Mouse (Mus musculus) heart, adult 9 months (tissue): ENCODE measurements around the gene Atat1.

Experiments
- DNase-seq, 2 experiments: peaks; one replicate each; pipeline ENCODE4 v3.0.0; 2022; ENCODE audit warnings: low spot score in 2 of 2

Atat1 gene

DNA sequence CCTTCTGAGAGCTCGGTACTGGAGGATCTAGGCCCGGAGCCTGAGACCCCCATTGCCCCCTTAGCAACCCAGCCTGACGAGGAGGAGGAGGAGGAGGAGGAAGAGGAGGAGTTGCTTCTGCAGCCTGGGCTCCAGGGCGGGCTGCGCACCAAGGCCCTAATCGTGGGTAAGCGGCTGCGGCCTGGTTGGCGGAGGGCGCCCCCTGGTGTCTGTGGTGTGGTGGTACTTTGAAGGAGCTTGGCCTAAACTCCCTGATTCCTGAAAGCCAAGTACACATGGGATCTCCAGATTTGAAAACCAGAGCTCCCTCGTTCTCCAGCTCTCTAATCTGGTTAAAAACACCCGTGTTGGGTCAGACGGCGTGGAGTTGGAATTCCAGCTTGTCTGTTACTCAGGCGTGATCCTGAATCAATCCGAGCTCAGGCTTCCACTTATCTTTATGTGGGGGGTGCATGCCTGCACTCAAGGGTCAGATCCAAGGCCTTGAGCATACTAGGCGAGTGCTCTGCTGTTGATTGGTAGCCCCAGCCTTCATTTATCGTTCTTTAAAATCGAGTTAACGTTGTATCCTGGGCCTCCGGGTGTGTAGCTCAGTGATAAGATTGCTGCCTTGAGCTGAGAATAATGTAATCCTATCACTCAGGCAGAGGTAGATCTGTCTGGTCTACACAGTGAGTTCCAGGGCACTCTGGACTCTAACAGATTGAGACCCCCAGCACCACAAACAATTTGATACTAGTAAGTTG is 35.9 kb downstream of the Atat1 start:
- peak; percentile 76 to 86 for DNase-seq

DNA sequence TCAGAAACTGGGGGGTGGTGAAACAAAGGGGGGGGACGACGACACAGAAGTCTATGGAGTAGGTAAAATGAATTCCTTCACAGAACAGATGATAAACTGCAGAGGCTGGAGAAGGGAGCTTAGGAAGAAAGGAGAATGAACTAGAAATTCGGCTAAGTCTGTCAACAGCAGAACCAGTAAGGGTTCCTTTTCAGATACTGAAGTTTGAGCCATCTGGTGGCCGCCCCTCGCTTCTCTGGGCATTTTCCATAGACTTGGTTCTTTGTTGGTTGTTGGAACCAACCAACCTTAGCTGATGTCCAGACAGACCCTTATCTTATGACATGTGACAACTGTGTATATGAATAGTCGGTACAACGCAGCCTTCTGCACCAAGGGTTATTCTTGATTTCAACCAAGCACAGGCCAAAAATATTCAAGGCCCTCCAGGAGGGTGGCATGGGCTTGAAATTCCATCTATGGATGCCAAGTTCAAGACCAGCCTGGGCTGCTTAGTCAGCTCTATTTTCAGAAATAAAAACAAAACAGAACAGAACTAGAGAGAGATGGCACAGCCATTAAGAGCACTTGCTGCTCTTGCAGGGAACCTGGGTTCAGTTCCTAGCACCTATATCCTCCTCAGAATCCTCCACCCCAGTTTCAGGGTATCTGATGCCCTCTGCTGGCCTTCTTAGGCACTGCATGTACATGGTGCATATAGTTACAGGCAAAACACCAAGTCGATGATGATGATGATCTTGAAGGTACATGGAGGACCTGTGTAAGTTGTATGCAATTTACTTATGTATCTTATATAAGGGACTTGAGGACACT is 38.8 kb downstream of the Atat1 start:
- DNase-seq: no peak

DNA sequence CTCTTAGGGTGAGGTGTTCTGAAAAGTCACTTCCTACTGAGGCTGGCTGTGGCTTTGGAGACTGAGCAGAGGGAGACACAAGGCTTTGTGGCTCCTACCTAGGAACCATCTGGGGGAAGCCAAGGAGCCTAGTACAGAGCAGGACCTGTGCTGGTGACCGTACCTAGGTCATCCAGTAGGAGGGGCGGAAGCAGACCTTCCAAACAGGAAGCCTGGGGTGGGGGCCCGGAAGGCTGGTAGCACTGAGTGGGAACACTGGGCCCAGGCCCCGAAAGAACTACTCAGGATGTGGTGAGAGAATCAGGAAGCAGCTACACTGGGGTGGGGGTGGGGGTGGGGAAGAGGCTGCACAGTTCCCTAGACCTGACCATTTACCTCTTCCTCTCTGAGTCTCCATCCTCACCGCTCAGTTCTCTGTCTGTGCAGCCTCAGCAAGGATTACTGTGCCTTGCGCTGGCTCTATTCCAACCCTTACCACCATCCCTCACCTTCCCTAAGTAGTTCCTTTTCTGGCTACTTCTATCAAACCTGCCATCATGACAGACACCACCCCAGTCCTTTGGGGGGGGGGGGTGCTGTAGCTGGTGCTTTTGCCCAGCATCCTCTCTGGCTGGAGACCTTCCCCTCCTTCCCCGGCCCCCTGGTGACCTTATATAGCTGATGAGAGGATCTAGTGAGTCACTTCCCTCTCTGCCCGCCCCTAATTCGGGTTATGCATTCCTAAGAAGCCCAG is 39.6 kb downstream of the Atat1 start:
- peak; percentile 82 to 91 for DNase-seq

DNA sequence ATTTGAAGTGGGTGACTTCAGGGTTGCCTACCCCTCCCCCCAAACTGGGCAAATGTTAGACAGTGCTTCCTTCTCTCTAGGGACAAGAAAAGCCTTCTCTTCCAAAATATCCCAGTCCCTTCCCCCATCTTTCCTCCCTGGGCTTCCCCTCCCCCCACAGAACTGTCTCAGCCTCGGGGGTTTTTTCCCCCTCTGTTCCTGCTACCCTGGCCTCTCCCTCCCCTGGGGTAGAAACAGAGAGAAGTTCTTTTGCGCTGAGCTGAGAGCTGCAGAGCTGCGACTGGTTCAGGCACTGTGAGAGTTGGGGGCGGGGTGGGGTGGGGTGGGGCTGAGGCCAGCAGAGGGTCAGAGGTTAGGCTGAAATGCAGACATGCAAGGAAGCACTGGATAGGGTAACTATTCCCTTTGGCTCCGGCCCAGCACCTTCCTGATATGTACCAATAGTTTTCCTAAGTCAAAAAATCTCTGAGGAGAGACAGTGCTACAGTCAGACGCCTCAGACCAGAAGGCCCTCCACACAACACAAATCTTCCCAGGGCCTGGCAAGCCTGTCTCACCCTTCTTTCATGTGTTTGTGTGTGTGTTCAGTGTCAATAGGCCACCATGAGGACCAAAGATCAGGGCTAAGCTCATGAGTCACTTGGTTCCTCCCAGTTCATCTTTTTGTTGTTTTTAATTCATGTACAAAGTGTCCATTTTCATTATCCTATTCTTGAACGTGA is 40.4 kb downstream of the Atat1 start:
- peak; percentile 57 to 67 for DNase-seq

DNA sequence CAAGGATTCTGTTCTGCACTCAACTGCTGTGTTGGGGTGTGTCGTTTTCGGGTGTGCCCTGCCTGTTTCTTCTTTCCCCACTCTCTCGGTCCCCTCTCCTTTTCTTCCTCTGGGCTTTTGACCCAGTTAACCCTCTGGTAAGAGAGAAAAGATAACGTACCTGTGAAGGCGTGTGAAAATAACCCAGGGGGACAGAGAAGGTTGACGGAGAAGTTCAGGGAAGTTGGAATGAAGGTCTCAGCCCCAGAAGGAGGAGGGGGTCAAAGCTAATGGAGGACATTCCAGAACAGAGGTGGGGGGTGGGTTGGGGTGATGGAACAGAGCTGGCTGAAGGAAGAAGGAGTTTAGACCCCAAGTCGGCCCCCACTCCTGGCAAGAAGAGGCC is 40.9 kb downstream of the Atat1 start:
- DNase-seq: no peak

DNA sequence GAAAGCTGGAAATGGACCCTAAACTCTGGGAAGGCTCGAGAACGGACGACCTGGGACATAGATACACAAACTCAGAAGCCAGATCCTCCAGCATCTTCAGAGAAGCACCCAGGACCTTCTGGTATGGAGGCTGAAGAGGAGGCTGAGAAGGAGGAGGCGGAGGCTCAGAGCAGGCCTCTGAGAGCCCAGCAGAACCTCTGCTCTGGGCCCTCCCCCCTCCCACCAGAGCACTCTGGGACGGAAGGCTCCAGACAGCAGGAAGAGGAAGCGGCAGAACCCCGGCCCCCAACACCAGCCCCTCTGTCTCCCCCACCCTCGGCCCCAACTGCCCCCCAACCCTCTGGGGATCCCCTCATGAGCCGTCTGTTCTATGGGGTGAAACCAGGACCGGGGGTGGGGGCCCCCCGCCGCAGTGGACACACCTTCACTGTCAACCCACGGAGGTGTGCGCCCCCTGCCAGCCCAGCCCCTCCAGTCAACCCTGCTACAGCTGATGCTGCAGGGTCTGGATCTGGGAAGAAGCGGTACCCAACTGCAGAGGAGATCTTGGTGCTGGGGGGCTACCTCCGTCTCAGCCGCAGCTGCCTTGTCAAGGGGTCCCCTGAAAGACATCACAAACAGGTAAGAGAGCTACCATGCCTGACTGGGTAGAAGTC is 41.6 kb downstream of the Atat1 start:
- DNase-seq: peak; percentile 35 to 62

DNA sequence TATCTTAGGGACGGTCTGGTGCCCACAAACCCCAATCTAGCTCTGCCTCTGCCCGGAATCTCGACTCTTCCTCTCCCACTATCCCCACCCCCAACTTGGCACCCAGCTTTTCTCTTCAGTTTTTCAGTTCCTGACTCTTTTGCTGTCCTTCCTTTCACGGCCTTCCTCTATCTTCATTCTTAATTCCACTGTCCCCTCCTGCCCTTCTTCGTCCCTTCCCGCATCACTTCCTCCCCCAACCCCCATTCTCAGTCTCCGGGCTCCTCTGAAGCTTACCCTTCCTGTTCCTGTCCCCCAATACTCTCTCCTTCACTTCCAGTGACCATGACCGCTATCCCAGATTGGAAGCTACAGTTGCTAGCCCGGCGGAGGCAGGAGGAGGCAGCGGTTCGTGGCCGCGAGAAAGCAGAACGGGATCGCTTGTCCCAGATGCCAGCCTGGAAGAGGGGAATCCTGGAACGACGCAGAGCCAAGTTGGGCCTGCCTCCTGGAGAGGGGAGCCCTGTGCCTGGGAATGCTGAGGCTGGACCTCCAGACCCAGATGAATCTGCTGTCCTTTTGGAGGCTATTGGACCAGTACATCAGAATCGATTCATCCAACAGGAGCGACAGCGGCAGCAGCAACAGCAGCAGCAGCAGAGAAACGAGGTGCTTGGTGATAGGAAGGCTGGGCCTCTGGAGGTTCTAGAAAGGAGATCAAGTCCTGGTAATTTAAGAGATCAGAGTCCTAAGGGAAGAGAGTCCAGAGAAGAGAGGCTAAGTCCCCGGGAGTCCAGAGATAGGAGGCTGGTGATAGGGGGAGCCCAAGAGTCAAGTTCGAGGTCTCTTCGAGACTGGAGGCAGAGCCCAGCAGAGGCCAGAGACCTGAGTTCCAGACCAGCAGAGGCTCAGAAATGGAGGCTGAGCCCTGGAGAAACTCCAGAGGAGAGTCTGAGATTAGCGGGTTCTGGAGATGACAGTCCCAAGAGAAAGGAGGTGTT is 42.7 kb downstream of the Atat1 start:
- DNase-seq: peak; percentile 55 to 57

DNA sequence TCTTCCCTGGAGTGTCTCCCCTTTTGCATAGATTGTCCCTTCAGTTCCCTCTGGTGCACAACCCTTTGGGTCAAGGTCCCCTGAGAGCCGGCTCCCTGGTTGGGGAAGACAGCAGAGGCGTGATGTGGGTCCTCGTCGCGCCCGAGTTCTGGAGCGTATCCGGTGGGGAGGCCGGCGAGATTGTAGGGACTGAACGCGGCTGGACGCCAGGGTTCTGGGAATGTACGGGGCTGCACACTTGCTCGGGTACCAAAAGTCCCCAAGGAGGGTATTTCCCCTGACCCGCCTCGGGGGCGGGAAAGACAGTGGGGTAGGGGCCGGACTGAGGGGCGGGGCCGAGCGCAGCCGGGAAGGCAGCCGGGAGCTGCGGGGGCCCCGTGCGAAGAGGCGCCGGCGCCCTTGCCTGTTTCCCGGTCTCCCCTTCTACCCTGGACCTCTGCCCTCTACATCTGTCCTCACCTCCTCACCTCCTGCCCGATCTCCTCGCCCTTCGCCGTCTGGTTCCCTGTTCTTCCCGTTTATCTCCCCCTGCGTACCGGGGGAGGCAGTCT is 43.5 kb downstream of the Atat1 start:
- peak; percentile 86 to 91 for DNase-seq

DNA sequence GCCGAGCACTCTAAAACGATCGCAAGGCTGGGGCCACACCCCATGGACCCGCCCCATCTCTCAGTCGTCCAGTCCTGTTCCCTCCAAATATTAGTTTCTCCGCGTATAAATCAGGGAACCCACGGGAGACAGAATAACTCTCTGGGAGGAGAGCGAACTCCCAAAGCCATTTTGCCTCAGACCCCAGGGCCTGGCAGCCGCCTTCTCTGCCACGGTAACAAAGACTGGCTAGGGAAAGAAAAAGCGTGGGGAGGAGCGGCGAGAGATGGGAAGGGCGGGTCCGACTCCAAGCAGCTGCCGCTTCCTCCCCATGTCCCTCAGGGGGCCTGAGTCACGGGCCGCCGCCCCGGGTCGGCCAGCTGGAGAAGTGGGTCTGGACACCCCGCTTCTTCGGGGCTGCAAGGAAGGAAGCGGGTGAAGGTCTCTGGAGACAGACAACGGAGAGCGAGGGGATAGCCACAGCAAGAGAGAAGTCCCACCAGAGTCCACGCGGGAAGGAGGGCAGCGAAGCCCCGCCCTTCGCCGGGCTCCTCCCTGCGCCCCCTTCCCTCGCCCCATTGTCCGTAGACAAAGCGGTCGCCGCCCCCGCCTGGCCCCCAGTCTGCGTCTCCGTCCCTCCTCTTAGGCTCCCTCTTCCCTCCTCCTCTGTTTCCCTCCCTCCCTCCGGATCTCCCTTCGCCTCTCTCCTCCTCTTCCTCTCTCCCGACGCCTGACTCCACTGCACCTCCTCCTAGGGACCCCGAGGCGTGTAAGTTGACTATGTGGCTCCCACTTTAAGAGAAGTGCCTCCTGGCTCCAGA is 44.2 kb downstream of the Atat1 start, which contains the start of gene Ppp1r18:
TSS of gene Ppp1r18 (plus strand) at position 113 of the 800 bp plus-strand sequence.
- peak; percentile 87 to 92 for DNase-seq

DNA sequence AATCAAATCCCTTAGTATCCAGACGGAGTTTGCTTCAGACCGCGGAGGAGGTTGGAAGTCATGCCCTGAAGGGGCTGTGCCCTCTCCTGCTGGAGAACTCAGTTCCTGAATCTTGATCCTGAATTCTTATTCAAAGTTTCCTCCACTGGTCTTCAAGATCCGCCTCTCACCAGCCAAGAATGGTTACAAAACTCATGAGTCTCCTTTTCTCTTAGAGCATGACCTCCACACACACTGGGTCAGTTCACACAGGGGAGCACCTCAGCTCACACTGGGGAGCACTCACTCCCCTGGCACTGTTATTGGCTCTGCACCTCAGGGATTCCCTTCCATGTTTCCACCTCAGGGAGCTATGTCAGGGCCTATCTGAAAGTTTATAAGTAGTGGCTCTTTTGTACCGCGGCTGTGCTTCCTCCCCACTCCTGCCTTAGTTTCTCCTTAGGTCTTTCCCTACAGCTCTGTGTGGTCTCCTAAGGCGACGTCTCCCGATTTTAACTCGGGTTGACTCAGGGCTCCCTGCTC is 45.0 kb downstream of the Atat1 start:
- no peak for DNase-seq

DNA sequence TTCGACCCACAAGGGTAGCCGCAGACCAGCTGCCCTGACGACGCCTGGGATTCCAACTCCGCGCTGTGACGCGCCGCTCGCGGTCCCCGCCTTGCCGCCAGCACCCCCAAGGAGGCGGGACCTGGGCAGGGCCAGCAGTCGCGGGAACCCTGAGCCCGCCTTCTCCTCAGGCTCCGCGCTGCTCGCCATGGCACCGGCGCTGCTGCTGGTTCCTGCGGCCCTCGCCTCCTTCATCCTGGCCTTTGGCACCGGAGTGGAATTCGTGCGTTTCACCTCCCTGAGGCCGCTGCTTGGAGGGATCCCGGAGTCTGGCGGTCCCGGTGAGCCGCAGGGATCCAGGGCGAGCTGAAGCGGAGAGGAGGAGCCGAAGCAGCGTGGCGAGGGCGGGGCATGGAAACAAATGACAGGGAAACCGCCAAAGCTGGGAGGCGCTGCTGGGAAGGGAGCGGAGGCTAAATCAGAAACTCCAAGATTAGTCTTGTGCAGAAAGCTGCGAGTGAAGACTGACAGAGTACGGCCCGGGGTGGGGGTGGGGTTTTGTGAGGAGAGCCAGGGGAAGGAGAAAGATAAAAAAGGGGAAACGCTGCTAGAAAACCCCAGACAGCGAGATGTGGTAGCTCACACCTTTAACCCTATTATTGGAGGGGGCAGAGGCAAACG is 48.5 kb downstream of the Atat1 start, which contains the start of gene Nrm:
TSS of gene Nrm (plus strand) at position 121 of the 660 bp plus-strand sequence.
- DNase-seq: peak; percentile 92 to 94

DNA sequence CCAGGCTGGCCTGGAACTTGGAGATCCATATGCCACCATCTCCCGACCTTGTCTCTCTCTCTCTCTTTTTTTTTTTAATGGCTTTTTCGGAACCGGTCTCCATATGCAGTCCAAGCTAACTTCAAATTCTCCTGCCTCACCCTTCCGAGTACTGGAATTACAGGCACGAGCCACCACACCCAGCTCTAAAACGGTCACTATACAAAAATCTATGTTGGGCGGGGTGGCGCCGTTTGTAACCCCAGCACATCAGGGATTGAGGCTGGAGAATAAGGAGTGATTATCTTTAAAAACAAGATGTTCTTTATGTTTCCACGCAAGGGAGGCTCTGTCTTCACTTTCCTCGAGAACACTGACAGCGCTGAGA is 49.1 kb downstream of the Atat1 start:
- DNase-seq: no peak

DNA sequence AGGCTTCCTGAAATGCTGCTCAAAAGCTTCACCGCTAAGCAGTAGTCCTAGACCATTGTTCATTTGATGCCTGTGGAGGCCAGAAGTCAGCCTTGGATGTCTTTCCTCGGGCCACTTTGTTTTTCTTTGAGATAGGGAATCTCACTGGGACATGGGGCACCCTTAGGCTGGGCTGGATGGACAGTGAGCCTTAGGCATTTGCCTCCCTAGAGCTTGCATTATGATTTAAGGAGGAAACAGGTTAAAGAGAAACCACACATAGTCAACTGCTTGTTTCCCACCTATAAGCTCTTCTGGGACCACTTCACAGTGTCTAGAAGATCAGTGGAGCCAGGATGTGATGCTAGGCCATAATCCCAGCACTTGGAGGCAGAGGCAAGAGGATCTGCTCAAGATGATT is 50.0 kb downstream of the Atat1 start:
- no peak for DNase-seq

DNA sequence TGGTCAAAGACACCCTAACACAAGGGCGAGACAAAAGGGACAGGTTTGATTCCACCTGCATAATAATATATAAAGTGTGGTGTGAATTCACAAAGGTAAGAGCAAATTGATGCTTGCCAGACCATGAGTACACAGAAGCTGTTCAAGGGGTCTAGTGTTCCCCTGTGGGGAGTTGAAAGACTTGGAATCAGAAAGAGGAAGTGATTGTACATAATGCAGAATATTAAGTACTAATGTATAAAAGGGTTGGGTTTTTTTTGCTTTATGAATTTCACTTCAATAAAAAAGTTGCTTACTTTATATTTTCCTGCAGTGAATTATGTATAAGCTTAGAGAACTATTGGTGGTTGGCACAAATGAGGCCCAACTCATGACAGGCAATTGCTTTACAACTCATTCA is 50.5 kb downstream of the Atat1 start:
- DNase-seq: no peak

DNA sequence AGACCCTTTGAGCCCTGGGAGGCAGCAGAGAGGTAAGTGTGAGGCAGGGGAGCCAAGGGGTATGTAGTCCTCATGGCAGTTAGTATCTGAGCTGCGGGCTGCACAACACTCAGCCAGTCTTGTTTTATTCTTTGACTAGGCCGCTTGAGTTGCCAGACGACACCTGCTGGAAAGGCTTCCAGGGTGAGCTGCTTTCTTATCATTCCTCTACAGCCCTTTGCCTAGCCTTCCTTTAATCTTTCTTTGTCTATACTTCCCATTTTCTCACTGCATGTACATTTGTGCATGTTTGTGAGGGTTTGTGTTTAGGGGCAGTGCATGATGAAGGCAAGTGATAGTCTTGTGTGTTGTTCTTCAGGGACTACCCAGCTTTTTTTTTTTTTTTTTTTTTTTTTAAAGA is 58.9 kb downstream of the Atat1 start:
- DNase-seq: no peak

DNA sequence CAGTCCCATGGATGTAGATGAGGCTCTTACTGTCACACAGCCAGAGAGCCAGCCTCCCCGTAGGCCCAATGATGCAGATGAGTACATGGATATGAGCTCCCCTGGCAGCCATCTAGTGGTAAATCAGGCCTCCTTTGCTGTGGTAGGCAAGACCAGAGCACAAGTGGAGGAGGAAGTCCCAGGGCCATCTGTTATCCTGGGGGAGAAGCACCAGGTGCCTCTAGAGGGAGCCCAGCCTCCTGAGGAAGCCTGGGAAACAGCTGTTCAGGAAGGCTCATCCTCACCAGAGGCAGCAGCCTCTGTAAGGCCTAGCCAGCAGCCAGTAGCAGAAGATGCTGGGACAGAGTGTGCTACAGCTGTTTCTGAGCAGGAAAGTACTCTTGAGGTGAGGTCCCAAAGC is 61.8 kb downstream of the Atat1 start:
- no peak for DNase-seq
